Mouse (Mus musculus) embryonic fibroblast, embryonic 13.5 days (primary cell): ENCODE results near the gene Rb1.

ENCODE experiments used
- CTCF ChIP-seq: IDR thresholded peaks from 2 replicates; pipeline ENCODE4 v1.5.1; 2011; ENCODE audit warnings: mild to moderate bottlenecking, control low read depth, low read length, moderate library complexity, borderline replicate concordance; ENCODE audit not compliant: insufficient read depth
- POLR2A ChIP-seq: IDR thresholded peaks from 2 replicates; pipeline ENCODE4 v1.6.1; 2011; ENCODE audit warnings: low read depth, mild to moderate bottlenecking, control low read depth, low read length, moderate library complexity

DNA sequence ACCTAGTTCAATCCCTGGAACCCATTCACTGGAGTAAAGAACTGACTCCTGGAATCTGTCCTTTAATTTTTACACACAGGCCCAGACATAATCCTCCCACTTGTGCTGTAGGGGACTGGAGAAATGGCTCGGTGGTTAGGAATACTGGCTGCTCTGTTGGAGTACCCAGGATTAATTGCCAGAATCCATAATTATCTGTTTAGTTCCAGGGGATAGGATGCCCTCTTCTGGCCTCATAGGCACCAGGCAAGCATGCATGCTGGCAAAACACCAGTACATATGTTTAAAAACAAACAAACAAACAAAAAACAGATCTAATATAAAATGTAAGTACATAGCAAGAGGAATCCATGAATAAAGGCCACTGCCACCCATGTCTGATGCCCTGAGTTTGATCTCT lies 44.6 kb downstream of the Rb1 start:
- peak; percentile 18; the same call in 1 of the 2 replicates for TF ChIP-seq CTCF
- TF ChIP-seq POLR2A, result no peak
